Mouse (Mus musculus): Measurements from ENCODE around the gene Ccdc71. TPM values are rescaled to one million over a fixed set of nuclear protein-coding genes. Genes with fewer than 3 reads are reported as not detected.
A peak's percentile ranks its signal among the peaks of the same experiment; 100 is the strongest.

The Ccdc71 gene
- polyA plus RNA-seq, 1 experiment from 2014 or later: 43.9 TPM

DNA sequence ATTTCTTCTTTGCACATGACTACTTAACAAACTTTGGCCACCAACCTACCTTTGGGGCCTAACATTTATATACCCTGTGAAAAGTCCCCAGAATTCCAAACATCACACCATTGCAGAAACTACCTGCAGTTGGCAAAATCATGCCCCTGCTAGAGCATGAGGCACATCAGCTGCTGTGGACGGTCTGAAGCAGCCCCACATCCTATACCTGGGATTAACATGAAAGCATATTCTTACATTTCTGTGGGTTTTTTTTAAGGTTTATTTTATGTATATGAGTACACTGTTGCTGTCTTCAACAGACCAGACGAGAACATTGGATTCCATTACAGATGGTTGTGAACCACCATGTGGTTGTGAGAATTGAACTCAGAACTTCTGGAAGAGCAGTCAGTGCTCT lies 5.9 kb downstream of the Ccdc71 start:
- Histone ChIP-seq H3K27me3 (replicated peaks; ENCODE audit: control insufficient read depth, insufficient read depth, low read length) (no peaks in the 10 kb centered on the region), H3K4me2 (ENCODE audit: low read length) (no peak overlapping the region), H3K4me3 (ENCODE audit: low read depth, low read length) (no peak overlapping the region), H3K4me1 (replicated peaks; ENCODE audit: control insufficient read depth, insufficient read depth, low read length) (peaks cover 18% of the 10 kb centered on the region), H3K9me3 (ENCODE audit: control insufficient read depth, low read length) (no peaks in the 10 kb centered on the region), H3K9ac (ENCODE audit: low read length) (no peak overlapping the region), H3K36me3 (ENCODE audit: control insufficient read depth, insufficient read depth, low read length) (peaks cover 45% of the 10 kb centered on the region), H3K27ac (ENCODE audit: low read depth) (no peak overlapping the region)
- 85% methylated on average over 2 of the region's 2 CpGs for WGBS
- DNase-seq (ENCODE audit: low spot score) (no peak), ATAC-seq (replicated peaks; ENCODE audit: low FRiP score, low TSS enrichment, low read depth) (no peak)

DNA sequence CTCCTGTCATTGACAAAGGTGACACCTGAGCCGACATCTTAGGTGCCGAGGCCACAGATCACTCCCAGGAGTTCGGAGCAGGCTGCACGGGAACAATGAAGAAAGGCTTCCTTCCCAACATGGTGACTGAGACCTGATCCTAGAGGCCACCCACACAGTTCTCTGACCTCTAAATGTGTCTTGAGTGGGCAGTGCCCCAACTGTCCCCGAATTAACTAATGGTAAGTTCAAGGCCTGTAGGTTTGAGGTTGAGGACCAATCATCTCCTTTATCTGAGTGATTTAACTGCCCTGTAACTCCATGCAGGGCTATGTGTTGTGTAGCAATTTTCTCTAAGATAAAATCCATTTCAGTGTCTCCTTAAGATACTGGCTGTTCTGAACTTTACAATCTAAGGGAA lies 9.1 kb downstream of the Ccdc71 start:
- WGBS: 62% methylated on average over 5 of the region's 5 CpGs
- H3K9ac ChIP-seq (ENCODE audit: low read length): no peak overlapping the region
- H3K27ac ChIP-seq (ENCODE audit: low read depth): no peak overlapping the region
- H3K4me1 ChIP-seq (replicated peaks; ENCODE audit: control insufficient read depth, insufficient read depth, low read length): no peaks in the 10 kb centered on the region
- no peaks in the 10 kb centered on the region for H3K9me3 ChIP-seq (ENCODE audit: control insufficient read depth, low read length)
- DNase-seq (ENCODE audit: low spot score): no peak
- peaks cover 27% of the 10 kb centered on the region for H3K36me3 ChIP-seq (ENCODE audit: control insufficient read depth, insufficient read depth, low read length)
- ATAC-seq (replicated peaks; ENCODE audit: low FRiP score, low TSS enrichment, low read depth): no peak
- H3K27me3 ChIP-seq (replicated peaks; ENCODE audit: control insufficient read depth, insufficient read depth, low read length): no peaks in the 10 kb centered on the region
- no peak overlapping the region for H3K4me2 ChIP-seq (ENCODE audit: low read length)
- H3K4me3 ChIP-seq (ENCODE audit: low read depth, low read length): no peak overlapping the region

- no peak overlapping the region for H3K27ac ChIP-seq (ENCODE audit: low read depth)
- 52% methylated on average over 4 of the region's 4 CpGs for WGBS
Observed at GRCm38 (mm10) chr9:108469845-108470244, 9.5 kb downstream of the Ccdc71 start.

DNA sequence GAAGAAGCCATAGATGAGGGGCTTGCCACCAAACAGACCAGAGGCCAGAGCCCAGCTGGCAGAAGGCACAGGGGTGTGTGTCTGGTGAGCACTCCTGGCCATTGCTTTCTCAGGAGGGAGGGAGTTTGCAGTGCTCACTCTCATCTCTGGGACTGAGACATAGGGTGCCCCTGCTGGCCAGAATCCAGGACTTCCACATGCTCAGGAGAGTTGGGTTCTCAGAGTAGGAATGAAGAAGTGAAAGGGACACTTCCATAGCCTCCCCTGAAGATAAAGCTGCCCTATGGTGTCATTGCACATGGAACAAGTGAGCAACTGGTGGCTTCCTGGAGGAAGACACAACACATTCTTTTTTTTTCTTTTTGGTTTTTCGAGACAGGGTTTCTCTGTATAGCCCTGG lies 14.2 kb downstream of the Ccdc71 start:
- no peaks in the 10 kb centered on the region for H3K36me3 ChIP-seq (ENCODE audit: control insufficient read depth, insufficient read depth, low read length)
- no peak overlapping the region for H3K4me3 ChIP-seq (ENCODE audit: low read depth, low read length)
- no peaks in the 10 kb centered on the region for H3K27me3 ChIP-seq (replicated peaks; ENCODE audit: control insufficient read depth, insufficient read depth, low read length)
- H3K27ac ChIP-seq (ENCODE audit: low read depth): no peak overlapping the region
- no peak overlapping the region for H3K9ac ChIP-seq (ENCODE audit: low read length)
- no peak for ATAC-seq (replicated peaks; ENCODE audit: low FRiP score, low TSS enrichment, low read depth)
- H3K4me2 ChIP-seq (ENCODE audit: low read length): no peak overlapping the region
- 78% methylated on average over 1 of the region's 1 CpGs for WGBS
- no peak for DNase-seq (ENCODE audit: low spot score)
- H3K4me1 ChIP-seq (replicated peaks; ENCODE audit: control insufficient read depth, insufficient read depth, low read length): peaks cover 6% of the 10 kb centered on the region
- H3K9me3 ChIP-seq (ENCODE audit: control insufficient read depth, low read length): no peaks in the 10 kb centered on the region

More at GRCm38 (mm10) chr9:108469845-108470244, 9.5 kb downstream of the Ccdc71 start:
- Histone ChIP-seq H3K27me3 (replicated peaks; ENCODE audit: control insufficient read depth, insufficient read depth, low read length) (no peaks in the 10 kb centered on the region), H3K9ac (ENCODE audit: low read length) (no peak overlapping the region), H3K4me1 (replicated peaks; ENCODE audit: control insufficient read depth, insufficient read depth, low read length) (no peaks in the 10 kb centered on the region), H3K36me3 (ENCODE audit: control insufficient read depth, insufficient read depth, low read length) (peaks cover 23% of the 10 kb centered on the region), H3K9me3 (ENCODE audit: control insufficient read depth, low read length) (no peaks in the 10 kb centered on the region), H3K4me2 (ENCODE audit: low read length) (no peak overlapping the region), H3K4me3 (ENCODE audit: low read depth, low read length) (no peak overlapping the region)
- DNase-seq (ENCODE audit: low spot score) (no peak), ATAC-seq (replicated peaks; ENCODE audit: low FRiP score, low TSS enrichment, low read depth) (no peak)

- peak overlapping the region; percentile 46 for H3K4me3 ChIP-seq (ENCODE audit: low read depth, low read length)
- peak overlapping the region; percentile 87 for H3K27ac ChIP-seq (ENCODE audit: low read depth)
- DNase-seq (ENCODE audit: low spot score) (peak; percentile 92), ATAC-seq (replicated peaks; ENCODE audit: low FRiP score, low TSS enrichment, low read depth) (peak; percentile 79)
- H3K27me3 ChIP-seq (replicated peaks; ENCODE audit: control insufficient read depth, insufficient read depth, low read length): no peaks in the 10 kb centered on the region
- no peaks in the 10 kb centered on the region for H3K9me3 ChIP-seq (ENCODE audit: control insufficient read depth, low read length)
- 1% methylated on average over 20 of the region's 20 CpGs for WGBS
- H3K36me3 ChIP-seq (ENCODE audit: control insufficient read depth, insufficient read depth, low read length): peaks cover 22% of the 10 kb centered on the region
- peaks cover 17% of the 10 kb centered on the region for H3K4me1 ChIP-seq (replicated peaks; ENCODE audit: control insufficient read depth, insufficient read depth, low read length)
- H3K9ac ChIP-seq (ENCODE audit: low read length): peak overlapping the region; percentile 56
- H3K4me2 ChIP-seq (ENCODE audit: low read length): peak overlapping the region; percentile 91
Observed at GRCm38 (mm10) chr9:108478638-108479156, 18.4 kb downstream of the Ccdc71 start.

DNA sequence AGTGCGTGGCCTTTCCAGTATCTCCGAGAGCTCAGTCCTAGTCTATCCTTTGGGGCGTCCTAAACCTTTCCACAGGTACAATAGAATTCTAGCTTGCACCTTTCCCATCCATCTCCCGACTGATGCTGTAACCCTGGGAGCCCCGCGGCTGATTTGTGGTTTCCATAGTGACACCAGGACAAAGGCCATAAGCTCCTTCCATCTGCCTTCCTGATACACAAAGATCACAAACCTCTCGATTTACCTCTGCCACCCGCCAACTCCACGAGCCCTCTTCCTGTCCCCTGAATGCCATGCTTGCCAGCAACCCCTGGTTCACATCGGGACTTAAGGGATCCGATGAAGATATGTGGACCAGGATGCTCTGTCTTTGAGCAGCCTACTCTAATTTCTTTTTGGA lies 18.9 kb downstream of the Ccdc71 start:
- H3K4me1 ChIP-seq (replicated peaks; ENCODE audit: control insufficient read depth, insufficient read depth, low read length): peaks cover 17% of the 10 kb centered on the region
- 38% methylated on average over 11 of the region's 11 CpGs for WGBS
- no peaks in the 10 kb centered on the region for H3K9me3 ChIP-seq (ENCODE audit: control insufficient read depth, low read length)
- H3K27ac ChIP-seq (ENCODE audit: low read depth): peak overlapping the region; percentile 87; the same call in 1 of the 2 replicates
- peak overlapping the region; percentile 46 for H3K4me3 ChIP-seq (ENCODE audit: low read depth, low read length)
- peak overlapping the region; percentile 91 for H3K4me2 ChIP-seq (ENCODE audit: low read length)
- 0 out of 2 replicates have a peak, but pooled peaks have one; percentile 14 for ATAC-seq (replicated peaks; ENCODE audit: low FRiP score, low TSS enrichment, low read depth)
- no peaks in the 10 kb centered on the region for H3K27me3 ChIP-seq (replicated peaks; ENCODE audit: control insufficient read depth, insufficient read depth, low read length)
- H3K9ac ChIP-seq (ENCODE audit: low read length): no peak overlapping the region
- H3K36me3 ChIP-seq (ENCODE audit: control insufficient read depth, insufficient read depth, low read length): peaks cover 28% of the 10 kb centered on the region
- peak; percentile 80 for DNase-seq (ENCODE audit: low spot score)

DNA sequence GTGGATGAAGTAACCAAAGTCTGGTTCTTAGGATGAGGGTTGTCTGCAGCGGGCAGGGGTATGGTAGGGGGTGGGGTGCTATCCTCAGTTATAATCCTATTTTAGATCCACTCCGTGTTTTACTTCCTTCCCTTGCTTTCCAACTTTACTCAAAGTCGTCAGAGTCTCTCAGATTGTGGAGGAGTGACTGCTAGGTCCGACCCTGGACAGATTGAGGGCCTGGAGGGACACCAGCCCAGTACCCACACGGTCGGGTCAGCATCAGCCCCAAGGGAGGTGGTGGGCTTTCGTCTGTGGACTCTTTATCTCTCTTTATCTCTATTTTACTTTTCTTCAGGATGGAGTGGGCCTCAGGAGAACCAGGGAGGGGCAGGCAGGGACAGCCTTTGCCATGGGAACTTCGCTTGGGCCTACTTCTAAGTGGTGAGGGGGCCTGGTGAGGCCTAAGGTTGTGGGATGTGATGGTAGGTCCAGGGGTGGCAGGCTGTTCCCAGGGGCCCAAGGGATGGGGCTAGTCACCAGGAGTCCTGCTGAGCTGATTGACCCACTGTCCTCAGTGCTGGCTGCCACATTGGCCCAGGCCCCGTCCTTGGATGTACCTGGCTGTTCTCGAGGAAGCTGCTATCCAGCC lies 19.5 kb downstream of the Ccdc71 start, which contains the start of gene Lamb2:
Lamb2 (plus strand) TSS at position 16 of the 631 bp plus-strand sequence.
- DNase-seq (ENCODE audit: low spot score) (peak; percentile 84), ATAC-seq (replicated peaks; ENCODE audit: low FRiP score, low TSS enrichment, low read depth) (peak; percentile 49)
- Histone ChIP-seq H3K9me3 (ENCODE audit: control insufficient read depth, low read length) (no peaks in the 10 kb centered on the region), H3K36me3 (ENCODE audit: control insufficient read depth, insufficient read depth, low read length) (peaks cover 32% of the 10 kb centered on the region), H3K4me1 (replicated peaks; ENCODE audit: control insufficient read depth, insufficient read depth, low read length) (peaks cover 17% of the 10 kb centered on the region), H3K27ac (ENCODE audit: low read depth) (peak within 1 kb of the TSS; percentile 87), H3K4me3 (ENCODE audit: low read depth, low read length) (peak within 1 kb of the TSS; percentile 68), H3K27me3 (replicated peaks; ENCODE audit: control insufficient read depth, insufficient read depth, low read length) (no peaks in the 10 kb centered on the region), H3K9ac (ENCODE audit: low read length) (peak within 1 kb of the TSS; percentile 73), H3K4me2 (ENCODE audit: low read length) (peak within 1 kb of the TSS; percentile 91)
- 8% methylated on average over 10 of the region's 10 CpGs for WGBS

DNA sequence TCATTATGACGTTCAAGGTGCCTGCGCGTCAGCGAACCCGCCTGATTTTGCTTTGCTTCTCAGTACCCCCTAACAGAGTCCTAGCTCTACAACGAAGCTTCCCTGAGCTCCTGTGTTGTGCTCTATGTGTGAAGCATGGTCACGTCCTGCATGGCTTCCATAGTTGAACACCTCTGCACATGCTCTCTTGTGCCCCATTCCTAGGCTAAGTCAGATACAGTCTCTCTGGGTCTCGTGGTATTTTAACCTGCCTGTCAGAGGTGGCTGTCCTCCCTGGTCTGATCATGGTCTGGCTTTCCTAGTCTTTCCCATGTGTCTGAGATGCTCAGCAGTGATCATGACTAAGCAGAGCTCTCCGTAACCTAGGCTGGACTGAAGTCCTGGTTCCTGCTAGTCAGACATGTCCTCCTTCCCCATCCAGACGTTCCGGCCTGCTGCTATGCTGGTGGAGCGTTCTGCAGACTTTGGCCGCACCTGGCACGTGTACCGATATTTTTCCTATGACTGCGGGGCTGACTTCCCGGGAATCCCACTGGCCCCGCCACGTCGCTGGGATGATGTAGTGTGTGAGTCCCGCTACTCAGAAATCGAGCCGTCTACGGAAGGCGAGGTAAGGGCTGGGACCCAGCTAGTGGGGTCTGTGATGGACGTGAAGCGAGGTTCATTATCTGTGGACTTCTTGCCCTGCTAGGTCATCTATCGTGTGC lies 20.6 kb downstream of the Ccdc71 start:
- Histone ChIP-seq H3K27ac (ENCODE audit: low read depth) (no peak overlapping the region), H3K4me3 (ENCODE audit: low read depth, low read length) (no peak overlapping the region), H3K4me1 (replicated peaks; ENCODE audit: control insufficient read depth, insufficient read depth, low read length) (peaks cover 17% of the 10 kb centered on the region), H3K36me3 (ENCODE audit: control insufficient read depth, insufficient read depth, low read length) (peaks cover 43% of the 10 kb centered on the region), H3K27me3 (replicated peaks; ENCODE audit: control insufficient read depth, insufficient read depth, low read length) (no peaks in the 10 kb centered on the region), H3K9me3 (ENCODE audit: control insufficient read depth, low read length) (no peaks in the 10 kb centered on the region), H3K9ac (ENCODE audit: low read length) (peak overlapping the region; percentile 73; the same call in 1 of the 2 replicates), H3K4me2 (ENCODE audit: low read length) (peak overlapping the region; percentile 91)
- 90% methylated on average over 28 of the region's 28 CpGs for WGBS
- DNase-seq (ENCODE audit: low spot score) (no peak), ATAC-seq (replicated peaks; ENCODE audit: low FRiP score, low TSS enrichment, low read depth) (no peak)

Data from intestine, embryonic 14.5 days (tissue).